In genomic region chr2:7389264-7389663, GRCm38 (mm10) we compare ENCODE assay signal across 13 mouse cellular contexts.
"Had no signal": no experiment of that assay in that cellular context is flagged by ENCODE, and none has a peak within 500 bp of the region (broad histone marks: within the 10 kb centered on the region; RNA-seq: fewer than 3 reads in every experiment).

No protein-coding gene starts in this region.

- H3K4me1 ChIP-seq: limb, embryonic 13.5 days; midbrain, embryonic 12.5 days; neural tube, embryonic 15.5 days had no signal

- H3K9me3 ChIP-seq: limb, embryonic 13.5 days; midbrain, embryonic 12.5 days; neural tube, embryonic 15.5 days had no signal

- H3K27me3 ChIP-seq: limb, embryonic 13.5 days; midbrain, embryonic 12.5 days; neural tube, embryonic 15.5 days had no signal

- ATAC-seq: intestine, postnatal 0 days; midbrain, embryonic 16.5 days had no signal

- H3K36me3 ChIP-seq: limb, embryonic 13.5 days; midbrain, embryonic 12.5 days; neural tube, embryonic 15.5 days had no signal

- H3K4me3 ChIP-seq: limb, embryonic 13.5 days; midbrain, embryonic 12.5 days; neural tube, embryonic 15.5 days had no signal

- H3K27ac ChIP-seq: kidney, postnatal 0 days; limb, embryonic 13.5 days; liver, embryonic 14.5 days; midbrain, embryonic 12.5 days; neural tube, embryonic 15.5 days had no signal

- H3K4me2 ChIP-seq: limb, embryonic 13.5 days; midbrain, embryonic 12.5 days; neural tube, embryonic 15.5 days had no signal

- DNase-seq: kidney, adult 8-10 months; kidney, postnatal 4 days; left cerebral cortex, postnatal 4 days; lung, adult 18-20 months; right cerebral cortex, postnatal 25 days; thymus, postnatal 4 days had no signal

- H3K9ac ChIP-seq: limb, embryonic 13.5 days; liver, embryonic 14.5 days; midbrain, embryonic 12.5 days; neural tube, embryonic 15.5 days had no signal
